Mouse (Mus musculus): ENCODE results near the gene Rora.

DNA sequence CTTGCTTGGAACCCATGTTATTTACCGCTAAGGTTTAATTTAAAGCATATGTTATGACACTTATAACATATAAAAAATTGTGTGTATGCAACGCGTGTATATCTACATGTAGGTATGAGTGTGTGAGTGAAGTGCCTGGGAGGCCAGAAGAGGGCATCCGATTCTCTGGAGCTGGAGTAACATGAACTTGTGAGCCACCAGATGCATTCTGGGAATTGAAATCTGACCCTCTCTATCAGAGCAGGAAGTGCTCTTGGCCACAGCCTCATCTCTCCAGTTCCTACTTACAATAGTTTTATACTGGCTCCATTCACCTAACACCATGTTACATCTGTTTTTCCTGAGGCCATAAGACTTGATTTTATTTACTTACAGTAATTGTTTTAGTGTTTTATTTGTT, 238.8 kb downstream of the Rora start:
- no peak for TF ChIP-seq CTCF (IDR thresholded peaks at IDR 0.05; ENCODE audit: control insufficient read depth, insufficient read depth, low read length)
- TF ChIP-seq POLR2A (IDR thresholded peaks at IDR 0.05; ENCODE audit: borderline replicate concordance, control insufficient read depth, low read depth, low read length), result no peak
